Mouse (Mus musculus) right cerebral cortex, postnatal 10 days (tissue): ENCODE results near the gene Nfix.
"Not testable (repeated sequence)": the region's sequence is repeated elsewhere in the genome, so short reads cannot be mapped to it uniquely, and the experiment has no call there.

Experiments
- DNase-seq, 2 experiments: peaks; one replicate each; pipeline ENCODE4 v3.0.0; 2021; ENCODE audit warnings: low spot score in 2 of 2

Gene Nfix

GRCm38 (mm10) chr8:84700526-84700925, 99.6 kb downstream of the Nfix start:
- DNase-seq: no peak

- DNase-seq: peak; percentile 79 to 87
Observed at GRCm38 (mm10) chr8:84699861-84700322, 100.3 kb downstream of the Nfix start.

GRCm38 (mm10) chr8:84698929-84699401, 101.2 kb downstream of the Nfix start:
- DNase-seq: peak in 1 of 2 experiments; percentile 62

GRCm38 (mm10) chr8:84698288-84698687, 101.9 kb downstream of the Nfix start:
- DNase-seq: no peak

DNA sequence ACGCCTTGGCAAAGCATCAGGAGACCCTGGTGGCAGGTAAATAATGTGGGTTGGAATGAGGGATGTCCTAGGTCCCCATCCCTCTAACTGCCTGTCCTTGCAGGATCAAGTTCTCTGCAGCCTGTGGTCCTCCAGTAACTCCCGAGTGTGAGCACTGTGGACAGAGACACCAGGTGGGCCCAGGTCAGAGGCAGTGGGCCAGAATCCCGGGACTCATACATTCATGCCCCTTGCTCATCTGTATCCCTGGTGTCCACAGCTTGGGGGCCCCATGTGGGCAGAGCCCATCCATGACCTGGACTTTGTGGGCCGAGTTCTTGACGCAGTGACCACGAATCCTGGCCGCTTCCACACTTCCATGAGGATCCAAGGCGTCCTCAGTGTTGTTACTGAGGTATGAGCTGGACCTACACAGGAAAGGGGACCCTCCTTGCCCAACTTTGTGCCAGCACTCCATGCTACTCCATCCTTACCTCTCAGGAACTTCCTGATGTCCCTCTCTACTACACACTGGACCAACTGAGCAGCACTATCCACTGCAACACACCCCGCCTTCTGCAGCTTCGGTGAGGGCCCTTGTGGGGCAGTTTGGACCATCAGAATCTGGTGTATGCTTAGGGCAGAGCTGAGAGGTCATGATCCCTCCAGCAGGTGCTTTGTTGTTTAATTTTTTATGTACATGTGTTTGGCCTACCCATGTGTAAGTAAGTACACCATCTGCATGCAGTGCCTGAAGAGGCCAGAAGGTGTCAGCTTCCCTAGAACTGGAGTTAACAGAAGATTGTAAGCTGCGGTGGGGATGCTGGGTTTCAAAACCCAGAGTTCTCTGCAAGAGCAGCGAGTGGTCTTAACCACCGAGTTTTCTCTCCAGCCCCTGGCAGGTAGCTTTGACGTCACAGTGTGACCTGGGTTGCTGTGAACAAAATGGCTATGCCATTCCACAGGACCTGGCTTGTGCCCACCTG, 102.7 kb downstream of the Nfix start:
- DNase-seq: peak; percentile 74 to 78

DNA sequence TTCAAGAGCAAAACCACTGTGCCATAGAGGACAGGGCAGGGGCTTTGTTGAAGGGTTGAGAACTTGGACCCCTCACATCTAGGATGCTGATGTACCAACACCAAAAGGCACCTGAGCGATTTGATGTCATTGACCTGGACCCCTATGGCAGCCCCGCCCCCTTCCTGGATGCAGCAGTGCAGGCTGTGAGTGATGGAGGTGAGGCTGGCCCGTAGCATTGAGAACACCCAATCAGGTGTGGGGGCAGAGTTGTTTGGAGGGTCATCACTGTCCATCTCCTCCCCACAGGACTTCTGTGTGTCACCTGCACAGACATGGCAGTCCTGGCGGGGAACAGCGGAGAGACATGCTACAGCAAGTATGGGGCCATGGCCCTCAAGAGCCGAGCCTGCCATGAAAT, 105.0 kb downstream of the Nfix start:
- no peak for DNase-seq

DNA sequence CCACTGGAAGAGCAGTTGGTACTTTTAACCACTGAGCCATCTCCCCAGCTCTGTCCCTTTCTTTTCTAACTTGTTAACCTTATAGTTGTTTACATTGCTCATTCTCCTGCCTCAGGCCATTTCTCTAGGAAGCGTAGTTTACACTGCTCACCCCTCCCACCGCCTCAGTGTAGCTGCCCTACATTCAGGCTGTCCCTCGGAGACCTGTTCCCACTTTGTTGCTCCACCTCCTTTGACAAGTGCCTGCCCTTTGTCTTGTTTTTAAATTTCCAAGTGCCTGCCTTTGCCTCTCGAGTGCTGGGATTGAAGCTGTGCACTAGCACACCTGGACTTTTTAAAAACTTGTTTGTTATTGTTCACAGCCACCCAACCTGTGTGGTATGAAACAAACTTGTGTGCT, 106.8 kb downstream of the Nfix start:
- no peak for DNase-seq

DNA sequence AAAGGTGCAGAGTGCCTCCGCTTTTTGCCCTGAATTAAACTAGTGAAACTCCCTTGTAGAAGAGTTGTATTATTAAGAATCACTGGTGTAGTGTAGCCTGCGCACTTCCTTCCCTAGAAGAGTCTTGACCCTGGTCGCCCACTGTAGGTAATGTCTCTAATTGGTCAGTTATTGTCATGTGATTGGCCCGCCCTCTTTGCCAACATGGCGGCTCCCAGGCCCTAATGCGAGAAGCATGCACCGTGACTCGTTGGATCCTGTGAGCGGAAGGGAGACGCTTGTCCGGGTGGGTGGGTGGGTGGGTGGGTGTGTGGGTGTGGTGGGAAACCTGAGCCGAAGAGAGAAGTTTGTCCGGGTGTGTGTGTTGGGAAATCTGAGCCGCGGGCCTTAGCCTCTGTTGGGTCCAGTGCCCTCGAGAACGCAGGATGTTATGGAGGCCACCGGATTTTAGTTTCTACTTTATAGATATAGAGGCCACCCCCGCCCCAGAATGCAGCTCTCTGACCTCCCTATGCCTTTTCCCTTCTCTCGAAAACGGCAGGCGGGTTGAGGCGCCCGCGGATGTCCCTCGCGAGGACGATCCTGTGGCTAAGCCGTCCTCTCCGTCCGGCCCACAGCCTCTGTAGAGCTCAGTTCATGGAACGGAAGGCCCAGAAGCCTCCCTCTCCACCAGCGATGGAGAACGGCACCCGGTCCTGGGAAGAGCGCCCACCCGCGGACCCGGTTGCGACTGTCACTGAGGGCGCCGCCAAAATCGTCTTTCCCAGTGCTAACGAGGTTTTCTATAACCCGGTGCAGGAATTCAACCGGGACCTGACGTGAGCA, 110.8 kb downstream of the Nfix start:
- DNase-seq: peak; percentile 96

- peak; percentile 92 for DNase-seq
Observed at GRCm38 (mm10) chr8:84687705-84688100, 112.4 kb downstream of the Nfix start, which contains the start of gene Nacc1. Nacc1 (minus strand) TSS chr8:84687862.

DNA sequence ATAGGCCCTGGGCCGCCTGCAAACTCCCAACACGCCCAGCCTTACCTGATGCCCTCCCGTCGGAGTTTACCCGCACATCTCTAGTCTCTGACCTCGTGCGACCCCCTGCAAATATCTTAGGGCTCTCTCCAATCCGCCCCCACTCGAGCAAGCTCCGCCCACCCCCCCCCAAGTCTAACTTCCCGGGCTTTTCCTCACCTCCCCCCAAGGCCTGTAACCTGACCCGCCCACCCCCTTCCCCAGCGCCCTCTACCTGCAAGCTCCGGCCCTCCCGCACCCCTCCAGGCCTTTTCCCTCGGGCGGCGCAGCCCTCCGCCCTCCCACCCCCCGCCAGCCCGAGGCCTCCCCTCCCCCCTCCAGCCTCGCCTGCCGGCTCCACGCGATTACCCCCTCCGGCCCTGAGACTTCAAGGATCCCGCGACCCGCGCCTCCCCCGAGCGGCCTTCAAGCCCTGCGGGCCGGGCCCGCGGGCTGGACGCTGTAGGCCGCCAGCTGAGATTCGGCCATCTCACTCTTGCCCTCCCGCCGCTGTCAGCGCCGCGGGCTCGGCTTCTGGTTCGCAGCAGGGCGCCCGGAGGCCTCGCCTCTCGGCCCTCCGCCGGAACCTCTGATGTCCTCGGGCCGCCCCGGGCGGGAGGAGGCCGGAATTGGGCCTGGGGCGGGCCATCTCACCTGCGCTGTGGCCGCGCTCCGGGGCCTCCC, 113.0 kb downstream of the Nfix start:
- DNase-seq: no peak

DNA sequence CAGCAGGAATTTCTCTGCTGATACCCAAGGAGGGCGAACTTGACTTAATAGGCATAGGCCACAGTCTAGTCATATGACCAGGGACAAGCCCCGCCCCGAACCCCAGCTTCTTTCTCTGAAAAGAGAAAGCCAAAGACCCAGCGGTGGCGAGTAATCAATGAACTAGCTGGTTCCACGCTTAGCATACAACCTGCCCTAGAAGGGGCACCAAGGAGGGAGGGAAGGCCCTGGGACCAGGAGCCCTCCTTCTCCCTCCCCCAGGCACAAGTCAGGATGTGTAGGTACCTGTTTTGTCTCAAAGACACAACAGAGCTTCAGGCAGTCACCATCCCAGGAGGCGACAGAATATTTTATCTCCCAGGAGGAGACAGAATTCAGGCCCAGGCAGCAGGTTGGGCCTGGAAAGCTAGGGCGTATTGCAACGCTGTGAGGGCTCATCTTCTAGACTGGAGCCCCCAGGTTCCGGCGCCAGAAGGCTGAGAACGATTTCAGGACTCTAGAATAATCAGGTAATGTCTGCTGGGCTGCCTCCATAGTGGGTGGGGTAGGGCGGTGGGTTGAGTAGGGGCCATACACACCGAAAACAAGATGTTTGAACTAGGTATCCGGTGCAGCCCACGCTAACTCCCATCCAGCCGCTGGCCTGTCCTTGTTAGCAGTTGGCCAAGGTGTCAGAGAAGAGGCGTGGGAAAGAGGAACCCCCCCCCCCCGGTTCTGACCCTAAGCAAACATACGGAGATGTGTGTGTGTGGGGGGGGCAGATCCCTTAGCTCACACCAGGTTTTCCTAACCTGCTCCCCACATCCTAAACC, 113.7 kb downstream of the Nfix start, which contains the start of gene Trmt1:
TSS of gene Trmt1 (plus strand) at position 117 of the 812 bp plus-strand sequence.
- peak; percentile 61 for DNase-seq

DNA sequence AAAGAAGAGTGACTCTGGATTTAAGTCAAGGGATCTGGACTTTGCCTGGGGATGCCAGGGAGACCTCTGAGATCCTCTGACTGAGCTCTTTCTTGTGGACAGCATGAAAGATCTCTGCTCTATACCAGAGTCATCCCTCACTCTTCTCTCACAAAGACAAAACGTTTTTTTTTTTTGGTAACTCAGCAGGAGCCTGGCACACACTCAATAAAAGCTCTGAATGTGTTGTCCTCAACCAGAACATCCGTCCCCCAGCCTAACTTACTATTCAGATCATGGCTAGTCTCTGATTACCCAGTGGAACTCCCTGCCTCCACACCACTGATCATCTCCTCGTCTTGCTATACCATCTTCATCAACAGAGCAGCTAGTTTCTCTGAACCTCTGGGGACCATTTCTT, 115.6 kb downstream of the Nfix start:
- no peak for DNase-seq

DNA sequence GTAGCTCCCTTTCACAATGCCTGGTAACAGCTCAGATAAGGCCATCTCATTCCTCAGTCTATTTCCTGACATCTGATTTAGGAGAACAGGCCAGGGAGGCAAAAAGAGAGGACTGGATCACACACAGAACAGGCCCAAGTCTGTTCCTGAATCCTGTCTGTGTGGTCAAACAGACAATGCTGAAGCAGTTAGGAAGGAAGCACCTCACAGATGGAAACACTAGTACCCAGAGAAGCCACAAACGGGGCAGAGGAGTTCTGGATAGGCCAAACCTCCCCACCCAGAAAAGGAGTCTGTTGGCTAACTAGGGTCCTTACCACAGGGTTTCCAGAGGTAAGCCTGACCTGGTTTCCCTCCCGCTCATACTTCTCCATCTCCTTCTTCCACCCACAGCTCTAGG, 117.9 kb downstream of the Nfix start:
- DNase-seq: no peak

DNA sequence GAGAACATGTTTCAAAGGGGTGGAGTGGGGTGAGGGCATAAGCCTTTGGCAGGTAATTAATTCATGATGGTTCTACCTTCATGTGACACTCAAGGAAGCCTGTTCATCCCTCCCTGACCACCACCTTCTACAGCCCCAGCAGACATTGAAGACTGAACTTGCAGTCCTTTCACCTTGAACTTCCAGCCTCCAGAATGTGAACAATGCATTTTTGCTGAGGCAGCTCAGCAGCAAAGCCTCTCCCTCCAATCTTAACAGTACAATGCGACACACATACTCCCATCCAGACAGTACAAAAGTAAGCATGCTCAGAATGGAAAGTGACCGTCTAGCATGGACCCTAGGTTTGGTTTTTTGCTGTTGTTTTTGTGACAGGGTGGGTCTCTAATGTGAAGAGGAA, 118.7 kb downstream of the Nfix start:
- no peak for DNase-seq

DNA sequence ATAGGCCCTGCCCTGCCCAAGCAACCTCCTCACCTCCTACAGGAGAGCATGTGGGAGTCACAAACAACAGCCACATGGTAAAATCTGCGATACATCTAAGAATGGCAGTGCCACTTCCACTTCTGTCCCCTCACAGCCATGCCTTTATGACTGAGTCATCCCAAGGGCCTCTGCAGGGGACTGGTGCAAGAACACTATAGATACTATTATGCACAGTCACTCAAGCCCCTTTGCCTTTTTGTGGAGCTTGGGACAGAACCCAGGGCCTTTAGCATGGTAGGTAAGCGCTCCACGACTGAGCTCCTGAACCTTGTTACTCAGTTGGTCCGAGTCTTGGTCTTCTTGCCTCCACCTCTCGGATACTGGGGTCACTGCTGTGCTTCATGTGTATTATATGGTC, 122.8 kb downstream of the Nfix start:
- no peak for DNase-seq

- DNase-seq: not testable (repeated sequence)
Observed at GRCm38 (mm10) chr8:84670295-84671006, 129.7 kb downstream of the Nfix start.

GRCm38 (mm10) chr8:84668731-84669485, 131.2 kb downstream of the Nfix start:
- DNase-seq: no peak

DNA sequence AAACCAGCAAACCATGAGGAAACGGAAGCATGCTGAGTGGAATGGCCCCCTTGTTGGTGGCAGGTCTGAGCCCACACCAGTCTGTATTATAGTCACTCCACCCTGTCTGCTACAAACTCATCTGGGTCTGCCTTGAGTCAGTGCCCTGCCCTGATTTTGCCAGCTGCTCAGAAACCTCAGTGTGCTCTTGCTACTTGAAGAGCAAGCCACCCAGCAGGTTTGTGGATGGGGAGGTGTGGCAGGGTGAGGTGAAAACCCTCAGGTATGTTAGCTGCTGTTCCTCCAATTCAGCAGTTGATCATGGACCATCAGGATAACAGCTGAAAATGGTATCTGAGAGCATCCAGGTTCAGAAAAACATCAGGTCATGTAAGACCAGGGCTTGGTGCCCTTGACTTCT, 132.1 kb downstream of the Nfix start:
- DNase-seq: no peak

- no peak for DNase-seq
Observed at GRCm38 (mm10) chr8:84665385-84665893, 134.7 kb downstream of the Nfix start.
